Mouse (Mus musculus) layer of hippocampus, adult 9-10 months (tissue): ENCODE data around the gene Gm37240.

Experiments
- DNase-seq: peaks from one replicate; pipeline ENCODE4 v3.0.0; 2022; ENCODE audit warnings: low spot score

The Gm37240 gene

DNA sequence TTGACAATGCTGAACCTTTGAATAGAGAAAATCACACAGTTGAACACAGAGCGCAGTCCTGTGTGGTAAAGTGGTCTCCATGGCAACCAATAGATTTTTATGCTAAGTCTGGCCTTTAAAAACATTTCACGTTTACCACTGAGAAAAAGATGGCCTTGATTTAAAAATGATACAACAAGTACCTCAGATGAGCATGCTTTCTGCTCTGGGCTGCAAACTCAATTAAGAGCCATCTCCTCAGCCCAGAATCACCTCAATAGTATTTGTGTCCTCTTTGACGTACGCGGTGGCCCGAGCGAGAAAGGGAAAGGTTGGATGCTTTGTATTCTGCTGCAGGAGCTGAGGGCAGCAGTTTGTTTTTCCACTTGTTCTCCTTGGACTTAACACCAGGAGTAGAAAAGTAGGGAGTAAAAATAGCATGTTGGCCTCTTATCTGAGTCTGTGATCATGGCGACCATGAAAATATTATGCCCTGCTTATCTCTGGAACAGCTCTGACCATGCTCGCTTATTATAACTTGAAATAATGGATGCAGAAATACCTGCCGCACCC lies 548.0 kb downstream of the Gm37240 start:
- peak; percentile 37 for DNase-seq

DNA sequence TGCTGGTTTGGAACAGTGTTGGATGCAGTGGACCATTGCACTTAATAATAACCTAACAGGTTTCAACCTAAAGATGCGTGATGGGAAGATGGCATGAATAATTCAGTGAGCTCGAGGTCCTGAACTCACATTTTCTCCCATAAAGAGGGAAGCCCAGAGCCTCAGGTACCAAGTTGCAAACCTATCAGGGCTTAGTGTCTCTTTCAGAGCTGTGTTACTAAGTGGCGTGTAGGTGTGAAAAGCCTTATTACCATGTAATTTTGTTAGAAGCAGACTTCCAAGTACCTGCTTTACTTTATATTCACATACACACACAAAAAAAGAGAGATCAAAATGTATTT lies 548.6 kb downstream of the Gm37240 start:
- no peak for DNase-seq

DNA sequence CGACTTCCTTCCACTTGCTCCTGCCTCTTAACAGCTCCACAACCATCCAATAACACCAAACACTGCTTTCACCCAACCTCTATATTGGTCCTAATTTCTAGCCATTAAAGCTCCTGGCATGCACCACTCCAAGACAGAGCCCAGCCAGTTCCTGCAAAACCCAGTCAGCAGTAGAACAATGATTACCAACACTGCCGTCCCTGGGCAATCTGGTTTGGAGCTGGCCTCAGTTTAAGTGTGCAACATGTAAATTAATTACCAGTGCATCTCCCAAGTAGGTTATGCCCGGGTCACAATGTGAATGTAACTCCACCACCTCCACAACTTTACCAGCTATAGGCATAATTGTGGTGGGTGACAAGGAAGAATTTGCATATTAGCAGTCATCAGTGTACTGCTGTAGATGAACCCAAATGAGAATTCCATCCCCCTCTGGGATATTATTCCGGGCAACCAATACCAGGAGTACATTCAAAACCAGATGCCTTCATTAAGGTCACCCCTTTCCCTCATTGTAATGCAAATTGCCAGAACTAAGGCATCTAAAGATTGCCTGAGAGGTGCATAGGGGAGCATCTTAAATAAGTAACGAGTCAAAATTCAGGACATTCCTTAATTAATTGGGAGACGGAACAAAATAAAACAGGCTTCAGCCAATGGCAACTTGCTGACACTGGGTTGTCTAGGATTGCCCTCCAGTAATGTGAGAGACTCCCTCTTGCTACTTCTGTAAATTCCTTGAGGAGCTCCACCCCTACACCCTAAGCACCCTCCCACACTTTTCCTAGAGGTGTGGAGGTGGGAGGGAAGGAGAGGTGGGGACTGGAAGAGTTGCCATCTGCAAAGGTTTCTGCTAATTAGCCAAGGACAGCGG lies 549.2 kb downstream of the Gm37240 start:
- DNase-seq, result no peak

DNA sequence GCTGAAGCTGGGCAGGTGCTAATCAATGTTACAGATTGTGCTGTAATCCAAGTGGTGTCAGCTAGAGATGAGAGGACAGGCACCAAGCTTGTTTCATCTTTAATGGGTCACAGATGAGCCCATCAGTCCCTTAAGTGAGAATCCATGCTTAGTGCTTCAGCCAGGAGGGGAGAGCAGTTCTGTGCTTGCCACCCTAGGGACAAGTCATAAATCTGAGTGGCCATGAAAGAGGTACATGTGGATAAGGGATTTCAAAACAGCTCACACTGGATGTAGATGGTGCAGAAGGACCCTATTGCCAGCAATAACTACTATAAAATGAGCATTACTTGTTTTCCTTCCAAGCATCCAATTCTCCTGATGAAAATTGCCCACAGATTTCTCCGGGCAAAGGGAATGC lies 551.8 kb downstream of the Gm37240 start:
- no peak for DNase-seq

DNA sequence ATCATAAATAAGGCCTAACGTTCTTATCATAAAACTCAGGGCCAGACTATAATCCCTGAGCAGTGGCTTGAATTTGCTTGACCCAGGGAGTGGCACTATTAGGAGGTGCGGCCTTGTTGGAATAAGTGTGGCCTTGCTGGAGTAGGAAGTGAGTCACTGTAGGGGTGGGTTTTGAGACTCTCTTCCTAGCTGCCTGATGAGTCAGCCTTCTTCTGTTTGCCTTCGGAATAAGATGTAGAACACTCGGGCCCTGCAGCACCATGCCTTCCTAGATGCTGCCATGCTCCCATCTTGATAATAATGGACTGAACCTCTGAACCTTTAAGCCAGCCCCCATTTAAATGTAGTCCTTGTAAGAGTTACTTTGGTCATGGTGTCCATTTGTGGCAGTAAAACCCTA lies 555.0 kb downstream of the Gm37240 start:
- DNase-seq, result no peak

DNA sequence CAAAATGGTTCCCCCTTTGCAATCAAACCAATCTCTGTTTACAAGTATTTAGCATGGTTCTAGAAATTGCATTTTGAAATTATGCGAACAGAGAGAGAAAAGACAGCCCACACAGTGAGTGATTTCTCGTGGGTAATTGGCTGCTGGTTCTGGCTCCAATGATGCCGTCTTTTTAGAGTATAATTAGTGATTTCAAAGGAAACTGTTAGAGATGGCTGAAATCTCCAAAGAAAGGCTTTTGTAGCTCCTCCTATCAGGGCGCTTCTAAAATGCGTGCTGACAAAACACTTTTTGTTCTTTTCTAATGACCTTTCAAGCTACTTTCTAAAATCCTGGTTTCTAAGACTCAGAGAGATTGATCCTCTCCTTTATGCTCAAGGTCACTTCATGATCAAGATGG lies 569.1 kb downstream of the Gm37240 start:
- DNase-seq, result no peak

DNA sequence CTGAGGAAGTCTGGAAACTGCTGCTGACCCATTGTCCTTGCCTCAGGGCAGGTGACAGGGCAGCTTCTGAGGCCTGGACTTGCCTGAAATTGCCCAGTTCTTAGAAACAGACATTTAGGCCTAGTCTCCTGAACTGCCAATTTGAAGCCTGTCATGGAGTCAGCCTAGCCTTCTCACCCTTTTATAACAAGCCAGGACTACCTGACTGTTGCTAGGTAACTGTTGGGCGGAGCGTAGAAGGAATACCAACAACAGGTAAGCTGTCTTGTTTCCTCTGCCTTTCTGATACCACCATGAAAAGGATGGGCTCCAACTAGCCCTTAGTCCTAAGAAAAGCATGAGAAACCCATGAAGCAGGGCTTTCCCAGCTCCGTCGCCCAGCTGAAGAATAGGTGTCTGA lies 570.0 kb downstream of the Gm37240 start:
- no peak for DNase-seq

DNA sequence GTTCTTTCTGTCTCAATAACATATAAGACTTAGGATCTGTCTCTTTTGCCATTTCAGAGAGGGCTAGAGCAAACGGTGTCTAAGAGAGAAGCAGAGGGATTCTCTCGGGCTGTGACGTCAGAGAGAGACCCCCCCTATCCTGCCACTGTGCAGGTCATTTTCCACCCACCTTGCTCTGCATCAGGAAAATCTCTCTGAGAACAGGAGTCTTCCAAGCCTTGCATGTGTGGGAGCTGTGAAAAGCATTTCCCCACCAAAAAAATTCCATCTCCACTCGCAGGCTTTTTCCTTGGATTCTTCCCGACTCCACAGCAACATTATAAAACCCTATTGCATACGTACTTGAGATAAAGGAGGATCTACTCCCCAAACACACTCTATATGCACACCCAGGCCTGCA lies 572.4 kb downstream of the Gm37240 start:
- DNase-seq, result no peak

DNA sequence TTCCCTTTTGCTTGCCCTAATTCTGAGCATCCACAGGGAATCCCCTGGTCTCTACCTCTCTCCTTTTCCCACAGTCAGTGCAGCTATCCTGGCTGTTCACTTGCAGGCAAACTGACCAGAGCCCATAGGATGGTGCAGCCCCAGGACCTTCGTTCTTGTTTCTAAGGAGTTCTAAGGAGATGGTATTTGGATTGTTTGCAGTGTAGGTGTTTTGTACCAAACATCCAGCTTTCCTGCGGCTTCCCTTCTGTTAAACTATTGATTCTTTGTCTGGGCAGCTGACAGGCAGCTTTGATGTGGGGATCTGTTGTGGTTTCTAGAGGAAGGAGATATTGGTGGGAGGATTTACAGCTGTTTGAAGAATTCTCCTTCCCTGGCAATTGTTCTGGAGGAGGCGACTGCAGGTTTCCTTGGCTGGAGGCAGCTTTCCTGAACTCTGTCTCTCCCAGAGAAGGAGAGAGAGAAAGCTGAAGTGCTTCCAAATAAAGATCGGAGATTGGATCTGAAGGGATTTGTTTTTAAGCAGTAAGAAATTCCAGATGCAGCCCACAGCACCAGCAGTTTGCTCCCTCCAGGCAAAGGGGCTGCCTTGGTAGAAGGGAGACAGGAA lies 573.6 kb downstream of the Gm37240 start:
- DNase-seq, result no peak

DNA sequence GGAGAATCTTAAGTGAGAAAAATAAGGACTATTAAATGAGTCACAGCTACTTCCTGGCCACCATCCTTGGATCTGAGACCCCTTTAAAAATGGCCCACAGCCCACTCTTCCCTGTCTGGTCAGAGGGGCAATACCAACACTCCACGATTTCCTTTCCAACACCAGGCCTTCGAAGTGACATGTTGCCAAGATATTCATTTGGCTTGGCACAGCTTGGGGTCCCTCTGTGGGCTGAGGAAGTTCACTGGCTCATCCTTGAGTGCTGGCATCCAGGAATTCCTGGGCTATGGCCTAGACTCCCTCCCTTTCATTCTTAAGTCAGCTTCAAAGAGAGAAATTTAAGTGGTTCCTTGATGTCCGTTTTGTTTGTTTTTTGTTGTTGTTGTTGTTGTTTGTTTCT lies 576.1 kb downstream of the Gm37240 start:
- DNase-seq, result no peak

DNA sequence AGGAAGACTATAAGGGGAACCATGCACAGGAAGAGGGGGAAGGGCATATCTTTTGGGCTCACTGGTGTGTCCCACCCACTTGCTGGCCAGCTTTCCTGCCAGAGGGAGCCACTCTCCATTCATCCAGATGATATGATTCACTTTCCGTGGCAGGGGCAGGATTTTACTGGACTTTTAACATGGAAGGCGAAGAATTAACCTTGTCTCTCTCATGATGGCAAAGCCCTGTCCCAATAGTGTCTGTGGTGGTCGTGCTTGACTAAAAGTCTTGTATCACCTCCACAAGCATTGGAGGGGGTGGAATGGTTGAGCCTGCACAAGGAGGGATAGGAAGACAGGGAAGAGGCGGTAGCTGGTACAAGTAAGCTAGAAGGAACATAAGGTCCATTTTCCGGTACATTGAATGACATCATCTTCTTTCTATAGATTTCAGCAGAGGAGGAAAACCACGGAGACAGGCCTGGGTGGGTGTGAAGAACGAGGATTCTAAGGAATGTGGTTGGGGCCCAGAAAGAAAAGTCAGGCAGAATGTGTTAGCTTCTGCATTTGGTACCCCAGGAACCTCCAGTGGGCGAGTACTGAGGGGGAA lies 576.8 kb downstream of the Gm37240 start:
- no peak for DNase-seq

DNA sequence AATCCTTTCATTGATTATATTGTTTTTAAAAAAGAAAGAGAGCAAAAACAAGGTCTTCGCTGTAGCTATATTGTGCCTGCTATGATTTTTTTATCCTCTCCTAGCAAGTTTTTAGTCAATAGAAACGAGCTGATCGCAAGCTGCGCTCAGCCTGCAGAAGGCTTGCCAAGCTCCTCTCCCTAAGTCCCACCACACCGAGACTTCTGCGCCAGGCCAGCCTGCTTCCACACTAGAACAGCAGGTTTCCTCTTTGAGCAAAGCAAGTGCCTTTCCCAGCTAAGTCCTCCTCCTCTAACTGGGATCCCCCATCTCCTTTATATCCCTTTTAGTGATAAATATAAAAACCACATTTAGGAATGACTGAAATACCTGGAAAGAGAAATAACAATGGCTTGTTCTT lies 578.1 kb downstream of the Gm37240 start:
- no peak for DNase-seq

DNA sequence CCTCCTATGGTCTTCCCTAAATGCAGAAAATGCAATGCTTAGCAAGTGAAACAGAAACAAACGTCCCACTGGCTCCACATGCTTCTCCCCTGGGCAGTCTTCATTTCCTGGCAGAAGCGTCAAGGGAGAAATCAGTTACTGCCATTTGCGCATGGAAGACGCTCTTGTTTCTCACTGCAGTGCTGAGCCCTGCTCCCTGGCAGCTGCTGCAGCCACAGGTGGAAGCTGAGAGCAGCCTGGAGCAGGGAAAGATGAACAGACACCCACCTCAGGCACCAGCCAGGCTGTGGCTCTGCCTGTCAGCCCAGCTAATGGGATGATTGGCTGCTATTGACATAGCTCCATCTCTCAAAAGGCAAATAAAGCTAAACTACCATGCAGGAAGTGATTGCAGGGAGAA lies 578.6 kb downstream of the Gm37240 start:
- no peak for DNase-seq

DNA sequence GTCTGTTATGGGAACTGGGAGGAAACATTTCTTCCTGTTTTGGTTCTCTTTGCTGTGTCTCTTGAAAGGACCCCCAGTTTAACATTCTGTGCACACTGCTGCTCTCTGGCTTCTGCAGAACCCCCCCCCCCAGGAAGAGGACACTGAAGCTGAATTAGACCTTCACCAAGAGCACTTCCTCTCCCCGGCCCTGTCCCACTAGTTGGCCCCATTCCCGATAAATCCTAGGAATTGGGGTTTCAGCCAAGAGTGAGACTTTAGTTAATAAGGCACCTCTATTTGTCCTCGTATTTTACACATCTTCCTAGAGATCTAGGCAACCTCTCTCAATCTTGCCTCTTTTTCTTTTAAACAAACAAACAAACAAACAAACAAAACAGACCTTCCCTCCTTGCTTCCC lies 585.5 kb downstream of the Gm37240 start:
- no peak for DNase-seq

DNA sequence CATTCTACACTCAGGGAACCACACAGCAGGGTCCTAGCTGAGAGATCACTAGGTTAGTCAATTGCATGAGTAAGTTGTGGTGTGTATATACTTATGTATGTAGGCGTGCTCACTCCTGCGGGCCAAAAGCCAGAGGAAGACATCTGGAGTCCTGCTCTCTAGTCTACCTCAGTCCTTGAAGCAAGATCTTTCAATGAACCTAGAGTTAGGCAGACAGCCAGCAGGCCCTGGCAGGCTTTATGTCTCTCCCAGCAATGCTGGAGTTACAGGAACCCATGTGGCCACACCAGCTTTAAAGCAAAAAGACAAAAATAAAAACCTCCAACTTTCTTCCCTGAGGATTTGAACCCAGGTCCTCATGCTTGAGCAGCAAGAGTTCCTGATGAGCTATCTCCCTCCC lies 586.0 kb downstream of the Gm37240 start:
- no peak for DNase-seq

DNA sequence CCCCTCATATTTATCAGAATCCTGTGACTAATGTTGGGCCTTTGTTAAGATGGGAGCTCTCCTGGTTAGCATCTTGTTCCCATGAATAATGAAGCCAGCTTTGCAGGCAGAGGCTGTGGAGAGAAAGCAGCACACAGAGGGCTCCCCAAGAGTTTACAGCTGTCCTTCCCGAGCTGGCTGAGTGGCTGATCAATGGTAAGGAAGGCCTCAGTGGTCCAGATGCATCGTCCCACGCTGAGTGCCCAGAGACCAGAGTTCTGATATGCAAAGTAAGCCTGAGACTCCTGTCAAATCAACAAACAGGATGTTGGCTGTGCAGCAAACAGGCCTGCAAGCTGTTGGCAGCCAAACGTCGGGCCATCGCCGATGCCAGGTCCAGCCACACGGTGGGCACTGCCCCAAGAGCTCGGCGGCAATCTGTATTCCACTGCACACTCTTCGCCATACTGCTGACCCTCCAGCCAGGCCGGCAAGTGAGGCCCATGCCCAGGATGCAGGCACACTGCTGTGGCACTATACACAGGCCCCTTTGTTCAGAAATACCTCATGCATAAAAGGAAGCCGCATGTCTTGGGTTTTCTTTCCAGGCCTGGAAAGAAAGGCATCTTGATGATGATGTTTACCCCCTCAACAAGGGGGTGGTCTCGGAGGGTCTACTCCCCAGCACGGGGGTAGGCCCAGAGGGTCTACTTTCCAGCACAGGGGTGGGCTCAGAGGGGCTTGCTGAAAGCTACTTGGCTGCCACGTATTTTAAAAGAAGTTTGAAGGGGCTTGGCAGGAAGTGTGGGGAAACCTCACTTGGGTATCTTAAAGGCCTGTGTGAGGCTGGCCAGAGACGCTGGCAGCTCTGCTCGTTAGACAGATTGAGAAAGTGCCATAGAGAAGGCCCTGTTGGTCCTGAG lies 587.4 kb downstream of the Gm37240 start:
- no peak for DNase-seq

DNA sequence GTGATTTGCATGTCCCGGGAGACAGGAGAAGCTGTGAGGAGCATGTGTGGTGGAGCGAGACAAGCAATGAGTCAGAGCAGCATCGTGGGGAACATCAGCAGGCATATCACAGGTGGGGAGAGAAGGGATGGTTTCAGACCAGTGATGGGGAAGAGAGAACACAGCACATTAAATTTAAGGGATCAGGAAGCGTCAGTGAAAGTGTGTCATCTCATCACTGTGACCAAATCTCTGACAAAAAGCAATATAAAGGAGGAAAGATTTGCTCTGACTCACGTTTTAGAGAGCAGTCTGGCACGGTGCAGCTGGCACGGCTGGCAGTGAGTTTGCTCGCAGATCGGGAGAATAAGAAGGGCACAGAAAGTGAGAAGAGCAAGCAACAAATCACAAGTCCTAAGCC lies 592.1 kb downstream of the Gm37240 start:
- no peak for DNase-seq

DNA sequence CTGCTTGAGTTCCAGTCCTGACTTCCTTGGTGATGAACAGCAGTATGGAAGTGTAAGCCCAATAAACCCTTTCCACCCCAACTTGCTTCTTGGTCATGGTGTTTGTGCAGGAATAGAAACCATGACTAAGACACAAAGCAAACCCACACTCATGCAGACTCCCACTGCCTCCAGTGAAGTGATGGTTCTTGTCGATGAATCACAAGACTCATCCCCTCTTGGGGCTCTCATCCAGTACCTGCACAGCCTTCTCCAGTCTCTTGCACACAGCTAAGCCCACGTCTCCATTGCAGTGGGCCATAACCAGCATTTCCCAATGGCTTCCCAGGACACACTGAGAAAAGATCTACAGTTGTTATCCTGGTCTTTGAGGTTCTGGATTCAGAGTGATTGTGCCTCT lies 599.7 kb downstream of the Gm37240 start:
- DNase-seq, result no peak

DNA sequence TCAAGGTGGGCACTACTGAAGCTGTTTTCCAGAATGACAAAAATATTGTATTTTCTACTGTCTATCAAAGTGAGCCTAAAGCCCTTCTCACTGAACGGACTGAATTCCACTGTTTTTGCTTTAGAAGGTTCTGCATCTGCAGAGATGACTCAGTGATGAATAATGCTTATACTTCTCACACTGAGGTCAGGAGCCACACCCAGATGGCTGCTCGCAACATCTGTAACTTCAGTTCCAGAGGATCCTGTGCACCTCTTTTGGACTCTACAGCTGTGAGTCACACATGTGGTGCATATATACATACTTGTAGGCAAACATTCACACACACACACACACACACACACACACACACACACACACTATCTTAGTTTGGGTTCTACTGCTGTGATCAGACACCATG lies 602.8 kb downstream of the Gm37240 start:
- DNase-seq, result no peak

DNA sequence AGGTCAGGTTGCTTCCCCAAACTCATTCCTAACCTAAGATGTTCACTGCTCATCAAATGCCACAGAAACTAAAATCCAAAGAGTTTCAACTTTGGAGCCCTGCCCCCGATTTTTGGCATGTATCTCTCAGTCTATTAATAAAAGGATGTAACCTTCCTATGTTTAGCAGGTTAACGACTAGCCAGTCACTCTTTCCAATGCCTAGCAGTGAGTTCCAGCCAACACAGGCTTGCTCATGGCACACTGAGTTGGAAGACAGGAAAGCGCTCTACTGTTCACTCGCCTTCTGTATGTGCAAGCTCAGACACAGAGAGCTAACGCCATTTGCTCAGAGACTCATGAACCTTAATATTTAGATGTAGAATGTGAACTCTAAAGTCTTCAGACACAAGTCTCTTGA lies 604.5 kb downstream of the Gm37240 start:
- no peak for DNase-seq

DNA sequence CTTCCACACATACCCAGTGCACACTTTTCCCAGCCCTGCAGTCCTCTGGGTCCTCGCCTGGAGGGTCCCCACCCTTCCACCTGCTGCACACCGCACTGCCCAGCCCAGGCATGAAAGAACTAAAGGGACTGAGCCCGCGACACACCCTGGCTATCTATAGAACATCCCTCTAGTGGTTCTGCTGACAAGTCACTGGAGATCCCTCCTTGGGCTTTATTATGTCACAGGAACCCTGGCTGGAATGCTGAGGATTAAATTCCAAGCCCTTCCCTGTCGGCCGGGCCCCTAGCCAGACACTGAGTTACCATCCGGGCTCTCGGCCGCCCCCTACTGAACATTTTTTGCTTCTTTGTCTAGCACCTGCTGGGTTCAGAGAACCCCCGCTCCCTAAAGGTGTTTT lies 612.2 kb downstream of the Gm37240 start:
- DNase-seq, result no peak

DNA sequence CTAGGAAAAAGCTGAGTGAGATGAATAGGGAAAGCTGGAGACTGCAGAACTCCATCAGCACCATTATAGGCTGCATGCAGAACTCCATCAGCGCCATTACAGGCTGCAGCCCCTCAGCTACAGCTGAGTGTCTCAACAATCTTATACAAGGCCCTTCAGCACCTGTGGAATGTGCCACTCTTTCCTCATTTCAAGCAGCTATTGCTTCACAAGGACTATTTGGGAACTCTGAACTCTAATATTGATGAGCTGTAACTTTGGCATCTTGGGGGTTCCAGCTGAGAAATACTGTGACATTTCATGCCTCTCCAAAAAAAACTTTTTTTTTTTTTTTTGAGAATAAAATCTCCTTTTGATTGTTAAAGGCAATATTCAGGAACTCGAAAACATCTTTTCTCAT lies 615.8 kb downstream of the Gm37240 start:
- no peak for DNase-seq
